Mouse (Mus musculus): ENCODE measurements around the gene Txnl4b.

Txnl4b gene

DNA sequence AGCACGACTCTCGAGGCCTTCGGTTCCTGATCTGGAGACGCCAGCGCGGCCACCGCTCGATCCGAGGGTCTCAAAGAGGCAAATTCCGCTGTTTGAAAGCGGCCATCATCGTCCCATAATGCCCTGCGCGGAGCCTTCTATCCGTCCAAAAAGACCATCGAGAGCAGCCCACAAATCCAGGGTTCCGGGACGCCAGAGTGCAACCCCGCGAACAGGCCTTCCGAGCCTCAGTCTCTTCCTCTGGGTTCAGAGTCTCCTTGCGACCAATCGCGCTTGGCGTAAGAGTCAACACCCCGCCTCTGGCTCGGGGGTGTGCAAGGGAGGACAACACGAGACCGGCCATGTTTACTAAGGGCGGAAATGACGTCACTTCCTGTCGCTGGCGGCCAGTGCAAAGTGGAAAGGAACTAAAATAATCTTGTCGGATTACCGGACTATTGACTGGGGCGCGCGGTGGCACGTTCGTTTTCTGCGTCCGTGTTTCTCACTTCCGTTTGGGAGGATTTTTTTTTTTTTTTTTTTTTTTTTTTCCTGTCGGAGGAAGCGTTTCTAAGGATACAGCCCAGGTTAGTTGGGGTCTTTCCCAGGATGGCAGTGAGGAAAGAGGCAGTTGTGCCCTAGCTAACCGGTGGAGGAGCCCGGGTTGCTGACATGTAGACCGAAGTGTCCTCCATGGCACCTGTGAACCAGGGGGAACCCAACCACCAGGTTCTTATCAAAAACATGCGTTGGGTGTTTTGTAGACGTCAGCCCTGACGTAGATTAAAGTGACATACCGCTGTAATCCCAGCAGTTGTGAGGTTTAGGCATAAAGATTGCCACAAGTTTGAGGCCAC, at the start of gene Txnl4b, which contains the start of gene Dhx38:
Gene Txnl4b, plus strand, starts transcription at position 395 of the 836 bp plus-strand sequence.
Gene Dhx38, minus strand, starts transcription at position 364 of the 836 bp plus-strand sequence.
- in situ Hi-C loops (cut with MboI, MseI): loop anchor here (5.0 to 25.0 kb wide), 2 partner anchors 42 to 1997 kb away; partner anchors contain the start of gene Dhodh (in 2 of the 2)

DNA sequence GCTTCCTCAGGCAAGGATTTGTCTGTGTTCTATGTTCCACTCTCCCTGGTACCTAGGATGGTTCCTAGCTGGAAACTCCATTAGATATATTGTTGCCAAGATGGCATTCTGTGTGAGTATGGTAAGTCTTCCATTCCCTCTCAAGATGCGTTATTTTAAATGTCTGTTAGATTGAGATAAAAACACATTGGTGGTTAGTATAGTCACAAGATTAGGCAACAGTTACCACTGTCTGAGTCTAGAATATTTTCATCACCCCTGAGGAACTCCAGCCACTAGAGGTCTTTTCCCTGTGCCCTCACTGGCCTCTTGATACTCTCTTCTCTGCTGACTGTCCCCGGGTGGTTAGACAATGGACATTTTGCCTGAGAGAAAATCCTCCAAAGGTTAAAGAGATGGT, 41.7 kb upstream of the Txnl4b start:
- in situ Hi-C loops (cut with MboI, MseI): no loop called here

DNA sequence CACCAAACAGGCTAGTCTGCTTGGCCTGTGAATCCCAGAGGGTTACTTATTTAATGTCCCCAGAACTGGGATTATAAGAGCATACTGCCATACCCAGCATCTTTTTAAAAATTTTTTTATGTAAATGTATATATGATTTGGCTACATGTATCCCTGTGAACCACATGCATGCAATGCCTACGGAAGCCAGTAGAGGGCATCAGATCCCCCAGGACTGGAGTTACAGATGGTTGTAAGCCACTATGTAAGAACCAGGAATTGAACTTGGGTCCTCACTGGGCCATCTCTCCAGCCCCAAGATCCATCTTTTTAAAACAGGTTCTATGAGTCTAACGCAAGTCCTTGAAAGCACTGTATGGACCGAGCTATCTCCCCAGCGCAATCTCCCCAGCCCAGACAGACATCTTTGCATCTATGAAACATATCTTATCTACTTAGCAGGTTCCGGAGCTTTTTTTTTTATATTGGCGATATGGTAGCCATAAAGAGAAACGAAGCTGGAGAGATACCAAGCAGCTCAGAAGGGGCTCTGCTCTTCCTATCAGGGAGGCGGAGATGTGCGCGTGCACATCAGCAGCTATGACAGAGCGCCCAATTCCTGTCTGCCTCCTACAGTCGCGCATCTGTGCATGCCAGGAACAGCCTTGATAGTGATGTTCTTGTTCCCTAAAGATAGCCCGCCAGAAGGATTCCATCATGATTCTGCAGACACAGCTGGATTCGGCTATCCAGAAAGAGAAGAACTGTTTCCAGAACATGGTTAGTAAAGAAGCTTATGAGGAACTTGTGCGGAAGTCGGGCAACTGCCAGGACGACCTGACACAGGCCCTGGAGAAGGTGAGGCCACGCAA, 30.3 kb upstream of the Txnl4b start:
- in situ Hi-C loops (cut with MboI, MseI): no loop called here

DNA sequence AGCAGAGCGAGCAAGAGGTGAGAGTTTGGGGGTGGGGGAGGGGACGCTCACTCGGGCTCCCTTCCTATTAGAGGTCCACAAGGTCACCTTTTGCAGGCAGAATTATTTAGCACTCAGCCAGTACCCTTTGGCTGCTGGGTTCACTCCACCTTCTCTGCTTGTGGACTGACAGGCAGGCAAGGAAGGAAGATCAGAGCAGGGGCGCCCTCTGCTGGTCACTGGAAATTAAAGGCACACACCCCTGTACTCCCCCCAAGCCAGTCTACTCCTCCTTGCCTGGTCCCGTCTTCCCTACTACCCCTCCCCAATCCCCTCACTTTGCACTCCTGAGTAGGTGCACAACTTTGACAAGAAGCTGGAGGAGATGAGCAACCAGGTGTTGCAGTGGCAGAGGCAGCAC, 29.0 kb upstream of the Txnl4b start:
- in situ Hi-C loops (cut with MboI, MseI): no loop called here

DNA sequence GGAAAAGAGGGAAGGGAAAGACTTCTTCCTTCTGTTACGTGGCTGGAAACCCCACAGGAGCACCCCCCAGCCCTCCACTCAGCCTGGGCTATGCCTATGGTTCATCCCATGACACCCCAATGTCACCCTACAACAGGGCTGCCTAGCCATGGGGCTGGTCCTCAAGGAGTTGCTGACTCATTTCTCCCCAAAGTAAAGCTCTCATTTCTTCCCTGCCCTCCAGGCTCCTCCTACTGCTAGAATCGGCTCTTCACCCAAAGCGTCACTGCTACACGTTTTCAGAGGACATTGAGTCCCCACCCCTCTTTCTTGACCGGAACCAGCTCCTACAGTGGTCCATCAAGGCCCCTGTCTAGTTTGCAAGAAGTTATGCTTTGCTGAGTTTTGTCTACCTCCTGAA, 23.5 kb upstream of the Txnl4b start:
- in situ Hi-C loops (cut with MboI, MseI): no loop called here

DNA sequence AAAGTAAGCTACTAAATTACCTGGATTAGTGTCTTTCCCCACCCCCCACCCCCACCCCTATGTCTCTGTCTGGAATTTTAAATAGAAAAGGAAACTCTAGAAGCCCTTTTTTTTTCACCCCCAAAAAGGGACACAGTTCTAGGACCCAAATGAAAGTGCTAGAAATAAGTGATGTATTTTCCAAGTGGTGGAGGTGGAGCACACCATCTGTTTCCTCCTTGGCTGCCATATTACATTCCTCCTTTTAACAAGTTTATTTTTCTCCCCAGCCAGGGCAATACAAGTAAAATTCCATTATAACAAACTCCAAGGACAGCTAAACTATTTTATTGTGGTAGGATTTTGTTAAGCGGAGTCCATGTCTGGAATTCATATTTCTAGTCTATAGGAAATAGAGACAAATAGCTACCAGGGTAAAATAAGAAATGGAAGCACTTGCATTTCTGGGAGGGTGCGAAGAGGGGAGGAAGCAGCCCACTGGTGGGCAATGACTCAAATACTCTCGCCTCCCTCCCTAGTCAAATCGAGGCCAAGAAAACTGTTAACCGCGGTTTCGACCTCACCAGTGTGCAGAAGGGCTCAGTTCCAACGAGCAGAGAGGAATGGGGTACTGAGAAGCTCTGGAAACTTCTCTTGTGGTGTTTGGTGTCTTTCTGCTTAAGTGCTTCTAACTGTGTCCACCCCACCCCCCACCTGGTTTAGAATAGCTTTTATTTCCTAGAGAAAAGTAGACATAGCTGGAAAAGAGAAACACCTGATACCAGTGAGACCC, 22.8 kb upstream of the Txnl4b start:
- in situ Hi-C loops (cut with MboI, MseI): no loop called here

DNA sequence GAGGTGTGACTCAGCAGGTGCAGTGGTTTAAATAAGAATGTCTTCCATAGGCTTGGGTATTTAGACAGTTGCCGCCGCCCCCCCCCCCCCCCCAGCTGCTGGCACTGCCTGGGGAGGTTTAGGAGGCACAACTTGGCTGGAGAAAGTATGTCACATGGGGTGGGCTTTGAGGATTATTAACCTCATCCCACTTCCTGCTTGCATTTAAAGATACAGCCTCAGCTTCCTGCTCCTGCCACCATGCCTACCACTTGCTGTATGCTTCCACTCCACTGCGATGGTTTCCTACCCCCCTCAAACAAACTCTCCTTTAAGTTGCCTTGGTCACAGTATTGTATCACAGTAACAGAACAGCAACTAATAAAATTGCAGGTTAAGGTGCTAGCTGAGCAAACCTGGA, 21.6 kb upstream of the Txnl4b start:
- in situ Hi-C loops (cut with MboI, MseI): no loop called here

DNA sequence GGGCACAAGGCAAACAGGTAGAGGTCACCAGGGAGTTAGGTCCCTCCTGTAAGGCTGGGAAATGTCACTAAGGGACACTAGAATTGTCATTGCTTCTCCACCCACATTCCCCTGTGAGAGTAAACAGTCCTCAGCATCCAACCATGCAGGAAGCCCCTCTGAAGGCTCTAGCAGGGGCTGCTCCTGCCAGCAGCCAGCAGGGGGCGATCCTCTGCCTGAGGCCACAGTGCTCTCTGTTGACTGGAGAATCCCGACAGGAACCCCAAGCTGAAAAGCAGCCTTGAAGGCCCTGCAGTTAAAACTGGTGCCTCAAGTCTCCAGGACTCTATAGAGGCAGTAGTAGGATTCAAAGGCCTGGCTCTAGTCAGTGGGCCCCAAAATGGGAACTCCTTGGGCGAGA, 14.0 kb upstream of the Txnl4b start:
- in situ Hi-C loops (cut with MboI, MseI): loop anchor here in 1 of 2 experiments (25.0 kb wide), 1 partner anchor 2011 kb away; no protein-coding TSS in a partner anchor

DNA sequence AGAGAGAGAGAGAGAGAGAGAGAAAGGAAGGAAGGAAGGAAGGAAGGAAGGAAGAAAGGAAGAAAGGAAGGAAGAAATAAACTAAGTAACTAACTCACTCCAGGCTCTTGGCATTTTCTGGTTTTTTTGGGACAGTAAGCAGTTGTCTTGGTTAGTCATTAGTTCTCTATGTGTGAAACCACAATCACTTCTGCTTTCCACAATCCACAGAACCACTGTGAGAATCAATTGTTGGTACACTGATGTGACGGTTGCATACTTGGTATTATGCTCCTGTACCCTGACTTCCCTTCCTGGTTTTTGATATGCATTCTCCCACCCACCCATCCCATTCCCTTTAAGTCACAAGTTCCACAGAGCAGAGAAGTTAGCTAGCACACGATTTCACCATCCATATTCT, 1.8 kb upstream of the Txnl4b start:
- in situ Hi-C loops (cut with MboI, MseI): loop anchor here (5.0 to 25.0 kb wide), 2 partner anchors 672 to 1998 kb away; no protein-coding TSS in a partner anchor

DNA sequence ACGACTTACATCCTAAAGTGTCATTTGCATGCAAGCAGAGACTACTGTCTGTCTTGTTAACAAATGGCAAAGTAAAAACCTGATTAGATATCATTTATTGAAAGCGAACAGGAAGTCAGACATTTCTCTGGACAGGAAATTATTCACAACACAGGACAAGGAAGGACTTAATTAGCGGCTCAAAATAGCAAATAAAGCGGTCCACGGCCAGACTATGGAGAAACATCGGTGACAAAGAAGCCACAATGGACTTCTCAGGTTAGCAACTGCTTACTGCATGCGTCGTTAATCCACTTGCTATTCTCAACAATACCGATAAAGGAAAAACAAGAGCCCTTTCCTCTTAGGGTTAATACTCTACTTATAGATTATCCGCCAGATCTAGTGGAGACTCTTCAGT, 926 bp upstream of the Txnl4b start:
- in situ Hi-C loops (cut with MboI, MseI): loop anchor here (5.0 to 25.0 kb wide), 3 partner anchors 43 to 1998 kb away; partner anchors contain the start of gene Dhodh (in 2 of the 2)

DNA sequence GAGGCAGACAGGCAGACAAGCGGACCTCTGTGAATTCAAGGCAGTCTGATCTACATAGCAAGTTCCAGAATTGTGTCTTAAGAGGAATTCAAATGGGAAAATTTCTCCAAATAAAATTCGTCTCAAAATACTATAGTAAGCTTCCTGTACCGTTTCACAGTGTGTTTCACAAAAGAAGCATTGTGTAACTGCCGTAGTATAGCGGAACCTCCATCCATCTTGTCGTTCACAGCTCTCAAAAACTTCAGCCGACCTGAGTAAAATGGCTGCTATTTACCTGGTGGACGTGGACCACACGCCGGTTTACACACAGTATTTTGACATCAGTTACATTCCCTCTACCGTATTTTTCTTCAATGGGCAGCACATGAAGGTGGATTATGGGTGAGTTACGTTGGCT, 5.4 kb downstream of the Txnl4b start:
- in situ Hi-C loops (cut with MboI, MseI): loop anchor here in 1 of 2 experiments (25.0 kb wide), 1 partner anchor 1991 kb away; no protein-coding TSS in a partner anchor

DNA sequence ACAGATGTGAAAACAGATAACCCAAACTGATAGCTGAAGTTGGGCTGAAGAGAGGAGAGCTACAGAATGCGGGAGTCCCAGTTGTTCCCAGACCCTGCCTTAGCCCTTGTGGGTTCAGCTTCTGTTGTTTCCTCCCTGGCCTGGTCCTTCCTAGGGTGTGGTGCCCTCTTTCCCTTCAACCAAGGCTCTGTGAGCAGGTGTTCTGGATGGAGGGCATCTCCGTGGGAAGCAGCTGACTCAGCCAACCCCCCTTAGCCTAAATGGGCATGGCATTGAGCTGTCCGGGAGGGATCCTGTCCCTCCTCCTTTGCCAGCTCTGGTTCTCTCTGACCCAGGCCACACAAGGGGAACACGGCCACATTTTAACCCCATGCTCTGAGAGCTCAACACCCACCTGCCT, 10.6 kb downstream of the Txnl4b start:
- in situ Hi-C loops (cut with MboI, MseI): no loop called here

DNA sequence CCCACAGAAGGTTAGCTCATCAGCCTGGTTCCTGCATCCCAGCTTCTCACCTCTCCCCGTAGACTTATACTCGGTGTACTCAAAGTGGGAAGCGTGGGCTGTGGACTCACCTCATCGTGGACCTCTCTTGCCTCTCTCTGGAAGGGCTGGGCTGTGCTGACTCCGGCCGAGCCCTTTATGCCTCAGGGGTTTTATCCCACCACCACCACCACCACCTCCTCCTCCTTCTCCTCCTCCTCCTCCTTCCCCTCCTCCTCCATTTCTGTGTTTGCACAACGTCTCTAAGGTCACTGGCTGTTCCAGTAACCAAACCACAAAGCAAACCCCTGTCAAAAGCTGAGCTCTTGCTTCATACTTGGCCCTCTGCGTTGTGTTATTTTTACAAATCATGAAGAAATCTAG, 13.2 kb downstream of the Txnl4b start, which contains the start of gene Hp:
Gene Hp, minus strand, starts transcription at position 273 of the 402 bp plus-strand sequence.
- in situ Hi-C loops (cut with MboI, MseI): no loop called here

DNA sequence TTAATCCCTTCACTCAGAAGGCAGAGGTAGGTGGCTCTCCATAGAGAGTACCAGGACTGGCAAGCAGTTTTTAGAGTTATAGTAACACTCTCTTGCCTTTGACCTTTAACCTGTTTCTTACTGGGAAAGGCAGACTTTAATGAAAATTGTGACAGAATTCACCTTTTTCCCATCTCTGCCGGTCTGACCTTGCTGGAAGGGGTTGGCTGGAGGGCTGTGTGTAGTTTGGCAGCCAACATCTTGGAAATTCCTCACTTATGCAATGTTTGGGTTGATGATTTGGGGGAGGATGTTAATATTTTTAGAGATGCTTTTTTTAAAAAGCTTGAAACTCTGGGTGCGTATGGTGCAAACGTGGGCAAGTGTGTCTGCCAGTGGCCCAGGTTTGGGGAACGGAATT, 18.6 kb downstream of the Txnl4b start:
- in situ Hi-C loops (cut with MboI, MseI): no loop called here

DNA sequence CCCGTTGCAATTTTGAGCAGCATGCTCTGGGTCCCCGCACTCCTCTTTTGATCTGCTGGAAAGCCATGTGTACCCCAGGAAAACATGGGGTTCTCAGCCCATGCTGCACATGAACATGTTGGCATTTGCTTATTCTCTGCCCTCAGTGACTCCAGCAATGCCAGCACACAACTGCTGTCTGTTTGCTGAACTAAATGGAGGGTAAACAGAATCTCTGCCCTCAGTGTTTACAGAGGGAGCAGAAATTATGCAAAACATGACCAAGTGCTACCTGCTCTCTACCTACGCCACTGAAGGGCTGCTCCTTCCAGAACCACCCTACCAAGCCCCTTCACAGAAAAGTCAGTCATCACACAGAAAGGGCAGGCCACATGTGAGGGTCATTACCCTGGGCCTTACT, 19.1 kb downstream of the Txnl4b start:
- in situ Hi-C loops (cut with MboI, MseI): no loop called here

DNA sequence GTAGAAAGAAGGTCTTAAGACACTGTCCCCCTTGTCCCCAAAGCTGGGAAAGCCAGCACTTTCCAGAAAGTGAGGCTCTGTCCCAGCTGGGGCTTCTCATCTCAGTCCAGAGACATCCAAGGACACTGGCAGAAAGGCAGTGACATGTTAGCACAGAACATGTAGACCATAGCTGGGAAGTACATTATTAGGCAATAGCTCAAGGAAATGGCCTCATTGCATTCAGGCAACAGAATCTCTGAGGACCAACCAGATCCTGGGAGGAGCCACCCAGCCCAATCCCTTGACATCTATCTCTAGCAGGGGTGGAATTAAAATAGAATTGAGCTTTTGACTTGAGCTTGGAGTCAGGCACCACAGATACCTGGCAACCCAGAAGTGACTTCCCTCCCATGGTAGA, 20.0 kb downstream of the Txnl4b start:
- in situ Hi-C loops (cut with MboI, MseI): no loop called here

DNA sequence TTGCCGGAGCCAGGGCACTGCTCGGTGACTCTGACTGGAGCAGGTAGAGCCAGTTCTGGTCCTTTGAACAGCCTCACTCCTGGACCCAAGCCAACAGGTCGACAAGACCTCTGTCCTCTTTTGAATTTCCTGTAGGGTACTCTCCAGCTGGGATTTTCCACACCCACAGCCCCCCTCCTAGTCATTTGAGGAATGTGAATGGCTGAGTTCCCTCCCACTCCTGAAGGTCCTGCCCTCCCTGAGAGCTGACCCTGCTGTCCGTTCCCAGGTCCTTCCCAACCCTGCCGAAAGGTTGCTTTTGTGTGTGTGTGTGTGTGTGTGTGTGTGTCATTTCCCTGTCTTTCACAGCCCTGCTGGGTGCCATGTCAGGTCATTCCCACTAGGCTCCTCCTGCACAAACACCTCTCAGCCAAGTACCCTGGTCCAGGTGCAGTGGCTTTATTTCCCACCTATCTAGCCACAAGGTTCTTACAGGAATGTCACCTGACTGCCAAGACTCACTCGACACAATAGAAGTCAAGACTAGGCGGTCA, 21.3 kb downstream of the Txnl4b start:
- in situ Hi-C loops (cut with MboI, MseI): no loop called here

DNA sequence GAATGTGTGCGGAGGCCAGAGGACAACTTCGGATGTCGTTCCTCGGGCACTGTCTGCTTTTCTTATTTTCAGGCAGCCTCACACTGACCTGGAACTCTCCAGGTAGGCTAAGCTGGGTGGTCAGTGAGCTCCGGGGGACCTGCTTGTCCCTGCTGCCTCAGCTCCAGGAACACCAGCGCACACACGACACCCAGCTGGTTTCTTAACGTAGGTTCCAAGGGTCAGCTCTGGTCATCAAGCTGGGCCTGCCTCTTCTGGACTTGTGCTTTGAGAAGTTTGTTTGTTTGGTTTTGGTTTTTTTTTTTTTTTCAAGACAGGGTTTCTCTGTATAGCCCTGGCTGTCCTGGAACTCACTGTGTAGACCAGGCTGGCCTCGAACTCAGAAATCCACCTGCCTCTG, 25.2 kb downstream of the Txnl4b start:
- in situ Hi-C loops (cut with MboI, MseI): no loop called here

DNA sequence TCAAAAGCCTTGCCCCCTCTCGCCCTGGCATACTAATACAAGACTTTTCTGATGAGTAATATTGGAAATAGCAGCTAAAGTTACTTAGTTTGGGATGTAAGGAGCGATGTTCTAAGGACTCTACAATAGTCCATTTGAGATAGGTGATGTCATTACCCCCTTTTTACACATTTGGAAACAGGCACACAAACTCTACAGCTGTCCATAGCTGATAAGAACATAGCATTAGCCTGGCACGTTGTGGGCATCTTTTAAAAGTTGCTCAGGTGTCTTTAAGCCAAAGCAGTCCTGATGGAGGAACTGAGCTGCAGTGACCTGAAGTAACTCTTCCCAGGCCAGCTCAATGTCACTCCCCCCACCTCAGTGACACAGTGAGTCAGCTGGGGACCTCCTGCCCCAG, 25.7 kb downstream of the Txnl4b start:
- in situ Hi-C loops (cut with MboI, MseI): no loop called here

DNA sequence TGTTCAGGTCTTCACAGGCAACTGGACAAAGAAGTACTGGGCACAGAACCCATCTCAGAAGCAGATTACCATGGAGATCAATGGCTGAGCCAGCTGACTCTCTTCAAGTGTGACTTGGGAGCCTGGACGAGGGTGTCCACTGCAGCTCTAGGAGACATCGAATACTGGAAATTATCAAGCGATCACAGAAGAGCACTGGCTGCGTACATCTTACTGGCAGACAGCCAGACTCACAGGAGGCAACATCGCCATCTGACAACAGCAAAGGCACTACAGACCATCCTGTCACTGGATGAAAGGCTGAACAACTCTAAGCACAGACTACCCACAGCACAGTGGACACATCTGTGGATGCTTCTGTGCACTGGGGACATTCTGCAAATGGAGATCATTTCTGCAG, 26.5 kb downstream of the Txnl4b start:
- in situ Hi-C loops (cut with MboI, MseI): no loop called here

Measured in T-helper 17 cell (primary cell).